Mouse (Mus musculus) liver, postnatal 0 days (tissue): ENCODE measurements around the gene Vdr.

Source experiments
- CTCF ChIP-seq: sonication (generic); IDR thresholded peaks from 2 replicates; pipeline ENCODE4 v1.5.1; 2016; ENCODE audit warnings: antibody characterized with exemption, low read depth
- EP300 ChIP-seq: IDR thresholded peaks from 2 replicates; pipeline ENCODE4 v1.6.1; 2016; ENCODE audit warnings: antibody characterized with exemption, low read depth, mild to moderate bottlenecking

DNA sequence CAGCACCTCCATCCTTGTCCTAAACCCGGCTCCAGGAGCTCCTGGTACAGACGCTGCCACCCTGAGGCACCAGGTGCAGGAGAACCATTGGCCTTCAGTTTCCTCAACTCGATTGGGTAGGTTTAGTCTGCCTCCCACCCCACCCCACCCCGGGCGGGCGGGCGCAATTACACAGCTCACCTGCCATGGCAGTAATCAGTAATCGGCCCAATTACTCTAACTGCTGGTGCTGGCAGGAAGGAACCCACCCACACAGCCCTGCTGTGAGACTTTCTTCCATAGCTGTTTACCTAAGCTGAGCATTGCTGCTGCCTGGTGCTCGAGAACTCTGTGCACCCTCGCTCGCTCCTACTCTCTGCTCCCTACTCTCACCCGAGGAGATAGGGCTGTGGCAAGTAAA lies 22.0 kb upstream of the Vdr start:
- no peak for TF ChIP-seq CTCF
- no peak for TF ChIP-seq EP300
